Mouse (Mus musculus) E14TG2a.4 (cell line): ENCODE measurements around the gene Zc3h12b.

Experiments
- H3K27me3 ChIP-seq: 2 replicates; pipeline ENCODE4 v1.6.1; 2014; ENCODE audit warnings: low read length, control low read depth; ENCODE audit not compliant: insufficient read depth
- H3K36me3 ChIP-seq: 2 replicates; pipeline ENCODE4 v1.6.1; 2014; ENCODE audit warnings: low read length, control low read depth; ENCODE audit not compliant: insufficient read depth
- H3K4me1 ChIP-seq: replicated peaks from 2 replicates; pipeline ENCODE4 v1.6.1; 2014; ENCODE audit warnings: low read depth, low read length, control low read depth
- H3K4me3 ChIP-seq: replicated peaks from 2 replicates; pipeline ENCODE4 v1.5.1; 2014; ENCODE audit warnings: mild to moderate bottlenecking, low read length
- H3K9me3 ChIP-seq: 2 replicates; pipeline ENCODE4 v1.6.1; 2014; ENCODE audit warnings: low read length, control low read depth
- CTCF ChIP-seq: conservative IDR thresholded peaks from 2 replicates; pipeline ENCODE4 v1.5.1; 2014; ENCODE audit warnings: low read length
- NANOG ChIP-seq: IDR thresholded peaks from 2 replicates; pipeline ENCODE4 v1.6.1; 2014; ENCODE audit warnings: borderline replicate concordance, low read length, mixed read lengths
- POU5F1 ChIP-seq: IDR thresholded peaks from 2 replicates; pipeline ENCODE4 v1.6.1; 2014; ENCODE audit warnings: low read length, borderline replicate concordance

The Zc3h12b gene

DNA sequence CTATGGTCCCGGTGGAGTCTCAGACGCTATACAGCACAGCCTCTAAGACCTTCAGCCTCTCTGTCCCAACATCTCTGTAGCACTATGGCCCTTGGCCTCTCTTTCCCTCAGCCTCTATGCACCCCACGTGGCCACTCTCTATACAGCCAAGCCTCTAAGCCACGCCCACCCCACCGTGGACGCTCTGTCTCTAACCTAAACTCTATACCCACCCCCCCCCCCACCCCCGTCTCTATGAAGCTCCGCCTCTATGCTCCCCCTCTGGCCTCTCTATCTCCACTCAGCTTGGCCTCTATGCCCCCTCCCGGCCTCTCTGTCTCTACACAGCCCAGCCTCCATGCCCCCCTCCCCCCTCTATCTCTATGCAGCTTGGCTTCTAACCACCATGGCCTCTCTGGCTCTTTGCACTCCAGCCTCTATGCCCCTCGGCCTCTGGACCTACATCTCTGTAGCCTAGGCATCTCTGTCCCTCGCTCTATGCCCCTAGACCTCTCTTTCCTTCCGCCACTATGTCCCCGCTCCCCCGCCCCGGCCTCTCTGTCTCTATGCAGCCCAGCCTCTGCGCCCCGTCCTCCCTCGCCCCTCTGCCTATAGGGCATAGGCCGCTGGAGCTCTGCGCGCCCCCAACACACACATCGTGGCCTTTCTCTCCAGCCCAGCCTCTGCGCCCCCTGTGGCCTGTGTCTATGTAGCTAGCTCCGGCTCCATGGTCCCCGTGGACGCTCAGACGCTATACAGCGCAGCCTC, 256.5 kb downstream of the Zc3h12b start:
- Histone ChIP-seq H3K9me3 (no peaks in the 10 kb centered on the region), H3K36me3 (no peaks in the 10 kb centered on the region), H3K27me3 (no peaks in the 10 kb centered on the region), H3K4me3 (peak overlapping the region; percentile 81), H3K4me1 (peaks cover 15% of the 10 kb centered on the region)
- TF ChIP-seq POU5F1 (no peak), CTCF (no peak), NANOG (no peak)

DNA sequence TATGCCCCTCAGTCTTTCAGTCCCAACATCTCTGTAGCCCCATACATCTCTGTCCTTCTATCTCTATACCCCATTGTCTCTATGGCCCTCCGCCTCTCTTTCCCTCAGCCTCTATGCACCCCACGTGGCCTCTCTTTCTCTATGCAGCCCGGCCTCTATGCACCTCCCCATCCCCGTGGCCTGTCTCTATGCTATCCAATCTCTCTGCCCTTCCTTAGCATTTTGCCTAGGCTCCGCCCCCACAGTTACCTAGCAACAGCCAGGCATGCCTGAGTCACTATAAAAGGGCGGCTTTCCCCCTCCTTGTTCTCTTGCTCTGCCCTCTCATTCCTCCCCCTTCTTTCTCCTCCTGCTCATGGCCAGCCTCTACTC, 257.1 kb downstream of the Zc3h12b start:
- Histone ChIP-seq H3K36me3 (no peaks in the 10 kb centered on the region), H3K4me1 (peaks cover 15% of the 10 kb centered on the region), H3K27me3 (no peaks in the 10 kb centered on the region), H3K4me3 (peak overlapping the region; percentile 81), H3K9me3 (no peaks in the 10 kb centered on the region)
- TF ChIP-seq NANOG (no peak), CTCF (no peak), POU5F1 (no peak)

DNA sequence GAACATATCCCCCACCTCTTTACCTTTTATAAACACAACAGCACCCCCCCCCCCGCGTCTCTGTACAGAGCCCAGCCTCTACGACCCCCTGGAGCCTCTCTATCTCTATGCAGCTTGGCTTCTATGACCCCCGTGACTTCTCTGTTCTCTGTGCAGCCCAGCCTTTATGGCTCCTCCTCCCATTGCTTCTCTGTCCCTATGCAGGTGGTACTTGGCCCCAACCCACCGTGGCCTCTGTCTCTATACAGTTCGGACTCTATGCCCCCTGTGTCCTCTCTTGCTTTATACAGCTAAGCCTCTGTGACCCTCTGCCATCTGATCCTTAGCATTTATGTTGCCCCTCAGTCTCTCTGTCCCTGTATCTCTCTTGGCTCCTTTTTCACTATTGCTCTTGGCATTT, 257.6 kb downstream of the Zc3h12b start:
- H3K27me3 ChIP-seq: no peaks in the 10 kb centered on the region
- no peak for TF ChIP-seq POU5F1
- no peak for TF ChIP-seq NANOG
- TF ChIP-seq CTCF: no peak
- peak overlapping the region; percentile 35; the same call in 1 of the 2 replicates for H3K4me3 ChIP-seq
- no peaks in the 10 kb centered on the region for H3K9me3 ChIP-seq
- H3K36me3 ChIP-seq: no peaks in the 10 kb centered on the region
- peaks cover 15% of the 10 kb centered on the region for H3K4me1 ChIP-seq

DNA sequence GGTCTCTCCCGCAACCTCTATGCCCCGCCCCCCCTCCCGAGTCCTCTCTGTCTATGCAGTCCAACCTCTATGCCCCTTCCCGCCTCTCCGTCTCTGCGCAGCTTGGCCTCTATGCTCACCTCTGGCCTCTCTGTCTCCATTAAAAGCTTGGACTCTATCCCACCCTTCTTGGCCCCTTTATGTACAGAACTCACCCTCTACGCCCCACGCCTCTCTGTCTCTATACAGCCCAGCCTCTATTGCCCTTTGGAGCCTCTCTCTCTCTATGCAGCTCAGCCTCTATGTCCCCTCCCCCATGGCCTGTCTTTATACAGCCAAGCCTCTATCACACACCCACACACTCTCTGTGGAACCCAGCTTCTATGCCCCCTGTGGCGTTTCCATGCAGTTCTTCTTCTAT, 258.5 kb downstream of the Zc3h12b start:
- TF ChIP-seq NANOG: no peak
- TF ChIP-seq CTCF: no peak
- TF ChIP-seq POU5F1: no peak
- Histone ChIP-seq H3K27me3 (no peaks in the 10 kb centered on the region), H3K36me3 (no peaks in the 10 kb centered on the region), H3K4me3 (no peak overlapping the region), H3K4me1 (peaks cover 15% of the 10 kb centered on the region), H3K9me3 (no peaks in the 10 kb centered on the region)
